Mouse (Mus musculus) right cerebral cortex, postnatal 4 days (tissue): ENCODE results near the gene Bpifa2.
"Not testable (repeated sequence)": the region's sequence is repeated elsewhere in the genome, so short reads cannot be mapped to it uniquely, and the experiment has no call there.

Experiments
- DNase-seq: peaks from one replicate; pipeline ENCODE4 v3.0.0-alpha.2; 2022

Bpifa2 gene

DNA sequence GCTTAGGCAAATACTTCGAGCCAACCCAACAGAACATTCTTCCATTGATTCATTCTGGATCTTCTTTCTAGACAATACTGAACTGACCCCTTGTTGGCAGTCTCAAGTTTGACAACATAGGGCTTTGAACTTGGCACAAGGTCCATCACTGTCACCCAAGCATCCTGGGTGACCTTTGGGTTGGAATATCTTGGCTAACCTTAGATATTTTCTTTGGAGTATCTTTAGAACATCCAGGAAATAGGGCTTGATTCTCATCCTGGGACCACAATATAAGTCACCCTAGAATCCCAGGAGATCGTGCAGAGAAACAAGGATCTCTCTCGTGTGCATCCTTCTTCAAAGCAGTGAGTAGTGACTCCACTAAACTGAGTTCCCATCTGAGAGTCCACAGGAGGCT is at the start of gene Bpifa2:
Gene Bpifa2, plus strand, starts transcription at position 301 of the 400 bp plus-strand sequence.
- DNase-seq, result no peak

DNA sequence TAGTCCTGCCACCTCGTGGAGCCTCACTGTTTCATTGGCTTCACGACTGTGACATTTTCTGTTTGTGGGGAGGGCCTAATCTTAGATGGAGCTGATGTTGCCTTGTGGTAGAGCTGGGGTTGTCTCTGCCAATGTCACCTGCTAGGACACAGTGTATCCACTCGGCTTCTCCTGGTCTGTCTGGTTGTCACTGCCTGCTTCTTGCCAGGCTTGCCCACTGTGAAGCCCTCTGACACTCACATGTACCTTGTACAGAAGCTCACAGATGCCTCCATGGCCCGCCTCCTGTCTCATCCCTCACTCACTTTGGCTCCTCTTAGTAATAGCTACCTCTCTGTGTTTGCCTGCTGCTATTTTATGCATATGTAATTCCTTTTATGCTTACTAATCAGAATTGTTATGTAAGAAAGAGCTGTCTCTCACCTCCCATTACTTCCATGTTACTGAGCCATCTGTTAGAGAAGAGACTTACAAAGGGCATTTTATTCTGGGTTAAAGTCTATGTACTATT is 45.2 kb upstream of the Bpifa2 start:
- DNase-seq, result no peak

DNA sequence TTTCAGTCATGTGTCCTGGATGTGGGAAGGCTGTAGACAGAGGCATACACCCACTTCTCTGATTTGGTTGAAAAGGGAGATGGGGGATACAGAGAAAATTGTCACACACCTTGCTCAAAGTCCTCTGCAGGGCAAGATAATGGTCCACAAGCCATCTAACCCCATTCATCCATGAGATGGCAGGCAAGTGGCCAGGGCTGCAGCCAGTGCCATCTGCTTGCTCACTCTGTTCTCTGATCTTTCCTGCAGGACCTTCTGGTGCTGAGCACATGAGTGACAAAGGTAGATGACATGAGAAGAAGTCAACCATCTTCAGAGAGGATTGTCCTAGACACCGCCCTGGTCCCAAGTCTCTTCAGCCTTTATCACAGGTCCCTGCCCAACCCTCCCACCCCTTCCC is 44.7 kb upstream of the Bpifa2 start:
- no peak for DNase-seq

DNA sequence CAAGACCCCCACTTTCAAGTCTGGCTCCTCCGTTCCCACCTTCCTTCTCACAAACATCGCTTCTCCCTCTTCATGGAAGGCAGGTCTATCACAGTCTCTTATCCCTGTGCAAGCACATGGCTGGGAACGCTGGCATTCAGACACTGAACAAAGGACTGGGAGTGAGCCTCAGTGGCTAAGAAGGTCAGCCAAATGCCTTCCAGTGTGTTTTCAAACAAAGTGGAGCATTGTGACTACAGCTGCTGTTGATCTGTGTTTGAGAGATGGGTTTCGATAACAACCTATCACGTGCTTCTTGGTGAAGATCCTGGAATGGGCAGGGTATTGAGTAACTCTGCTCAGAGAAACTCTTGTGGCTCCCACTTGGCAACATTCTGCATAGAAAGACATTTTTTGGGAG is 37.8 kb upstream of the Bpifa2 start:
- no peak for DNase-seq

DNA sequence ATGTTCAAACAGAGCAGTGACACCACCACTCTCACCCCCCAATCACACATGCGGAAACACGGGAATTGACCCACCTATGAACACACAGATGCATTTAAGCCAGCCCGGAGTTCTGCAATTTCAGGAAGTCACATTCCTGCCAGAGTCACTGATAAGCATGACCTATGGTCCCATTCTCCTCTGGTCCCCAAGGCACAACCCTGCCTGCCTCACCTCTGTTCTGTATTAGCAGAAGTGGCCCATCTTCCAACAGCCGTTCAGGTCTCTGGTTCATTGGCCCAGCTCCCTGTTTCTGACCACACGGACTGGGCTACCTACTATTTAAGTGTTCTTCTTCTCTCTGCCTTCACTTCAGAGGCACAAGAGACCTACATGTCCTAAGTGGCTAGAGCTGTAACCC is 33.5 kb upstream of the Bpifa2 start, which contains the start of gene Bpifa6:
Gene Bpifa6, plus strand, starts transcription at position 364 of the 400 bp plus-strand sequence.
- DNase-seq, result no peak

DNA sequence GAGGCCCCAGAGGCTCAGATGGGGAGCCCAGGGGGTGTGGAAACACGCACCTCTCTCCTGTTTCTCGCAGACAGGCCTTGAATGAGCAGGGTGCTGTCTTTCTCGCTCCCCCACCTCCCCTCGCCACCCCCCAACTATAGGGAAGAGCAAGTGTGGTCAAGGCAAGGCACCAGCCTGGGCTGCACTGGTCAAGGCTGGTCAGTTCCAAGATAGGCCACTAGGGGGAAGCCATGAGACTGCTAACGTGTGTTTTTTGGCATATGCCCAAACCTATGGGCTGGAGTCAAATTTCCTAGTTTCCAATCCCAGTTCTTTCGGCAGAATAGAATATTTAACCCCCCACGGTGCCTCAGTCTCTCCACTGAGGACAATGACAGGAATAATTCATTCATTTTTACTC is 12.3 kb upstream of the Bpifa2 start:
- peak; percentile 74 for DNase-seq

DNA sequence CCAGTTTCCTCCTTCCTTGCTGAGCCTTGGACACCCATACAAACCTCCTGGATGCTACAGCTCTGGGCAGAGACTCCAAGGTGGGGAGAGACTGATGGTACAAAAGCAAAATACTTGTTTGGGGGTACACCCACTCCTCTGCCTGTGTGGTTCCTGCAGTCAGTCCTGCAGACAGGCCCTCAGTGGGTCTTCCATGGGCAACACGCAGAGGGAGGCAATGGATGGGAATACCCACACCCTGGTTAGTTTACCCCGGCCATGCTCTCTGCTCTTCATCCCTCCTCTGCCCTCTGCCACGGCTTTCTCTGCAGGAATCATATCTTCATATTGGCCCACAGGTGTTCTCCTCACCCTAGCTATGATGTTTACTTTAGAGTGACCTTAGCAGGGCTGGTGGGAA is 7.6 kb upstream of the Bpifa2 start:
- DNase-seq, result no peak

DNA sequence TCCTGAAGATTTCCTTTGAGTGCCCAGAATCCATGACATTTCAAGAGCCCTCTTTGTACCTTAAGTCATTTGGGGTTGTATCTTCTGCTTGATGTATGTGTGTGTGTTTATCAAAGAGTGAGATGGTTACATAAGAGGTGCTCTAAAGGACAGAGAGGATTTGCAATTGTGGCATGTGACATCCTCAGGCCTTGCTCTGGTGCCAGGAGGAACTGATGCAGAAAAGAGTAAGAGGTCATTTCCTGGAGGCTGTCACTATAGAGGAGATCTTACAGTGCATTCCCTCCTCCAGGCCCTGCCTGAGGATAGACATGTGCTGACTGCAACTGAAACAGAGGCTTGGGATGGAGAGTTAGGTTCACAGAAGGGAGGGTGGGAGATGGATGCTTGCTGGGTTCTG is 7.0 kb upstream of the Bpifa2 start:
- DNase-seq, result no peak

DNA sequence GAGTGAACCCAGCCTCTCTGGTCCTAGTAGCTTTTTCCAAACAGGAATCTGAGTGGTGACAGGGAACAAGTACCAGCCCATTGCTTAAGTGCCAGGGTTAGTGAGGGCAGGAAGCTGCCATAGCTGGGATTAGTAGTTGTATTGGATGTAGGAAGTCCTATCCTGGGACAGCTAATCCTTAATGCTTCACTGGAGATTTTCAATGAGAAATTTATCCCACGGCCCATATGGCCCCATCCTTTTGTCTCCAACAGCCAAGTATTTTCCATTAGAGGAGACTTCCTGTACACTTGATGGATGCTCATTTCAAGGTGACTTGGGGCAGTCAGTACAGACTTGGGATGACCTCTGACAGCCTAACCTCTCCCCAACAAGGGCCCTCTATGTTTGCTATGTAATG is 3.6 kb upstream of the Bpifa2 start:
- no peak for DNase-seq

DNA sequence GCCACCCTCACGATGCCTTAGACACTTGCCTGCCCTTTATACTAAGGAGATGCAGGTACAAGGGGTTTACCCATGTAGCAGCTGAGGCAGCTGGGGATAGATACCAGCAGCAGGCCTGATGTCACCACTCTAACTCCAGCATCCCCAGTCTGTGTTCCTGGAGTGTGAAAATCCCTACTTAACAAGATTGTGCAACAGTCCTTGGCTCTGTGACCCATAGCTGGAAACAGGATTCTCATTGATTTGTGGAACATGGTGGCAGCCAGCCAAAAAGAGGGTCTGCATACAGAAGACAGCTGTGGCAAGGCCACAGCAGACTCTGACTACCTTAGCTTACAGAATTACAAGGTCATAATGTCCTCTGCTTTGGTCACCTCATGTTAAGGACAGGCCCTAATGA is 3.0 kb upstream of the Bpifa2 start:
- DNase-seq, result no peak

DNA sequence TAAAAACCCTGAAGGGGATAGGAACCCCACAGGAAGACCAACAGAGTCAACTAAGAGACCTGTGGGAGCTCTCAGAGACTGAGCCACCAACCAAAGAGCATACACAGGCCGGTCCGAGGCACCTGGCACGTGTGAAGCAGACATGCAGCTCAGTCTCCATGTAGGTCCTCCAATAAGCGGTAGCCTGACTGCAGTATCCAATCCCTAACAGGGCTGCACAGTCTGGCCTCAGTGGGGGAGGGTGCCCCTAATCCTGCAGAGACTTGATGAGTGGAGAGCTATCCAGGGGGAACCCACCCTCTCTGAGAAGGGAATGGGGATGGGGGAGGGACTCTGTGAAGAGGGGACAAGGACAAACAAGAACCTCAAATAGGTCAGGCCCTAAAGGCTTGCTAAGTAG is 2.3 kb upstream of the Bpifa2 start:
- no peak for DNase-seq

DNA sequence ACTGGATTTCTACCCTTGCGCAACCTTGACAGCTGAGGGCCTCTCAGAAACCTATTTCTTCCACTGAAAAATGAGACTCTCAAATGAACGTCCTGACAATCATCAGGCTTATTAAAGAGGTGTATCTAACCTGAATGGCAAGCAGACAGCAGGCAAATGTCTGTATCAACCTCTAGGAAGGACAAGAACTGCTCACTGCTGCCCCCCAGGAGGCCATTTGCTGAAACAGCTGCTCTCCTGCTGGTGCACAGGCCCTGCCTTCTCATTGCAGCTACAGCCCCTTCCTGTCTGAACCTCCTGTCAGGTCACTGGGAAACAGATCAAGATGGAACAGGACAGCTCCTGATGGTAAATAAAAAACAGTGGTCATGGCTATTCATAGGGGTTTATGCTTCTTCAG is 1.7 kb upstream of the Bpifa2 start:
- DNase-seq, result peak; percentile 10

DNA sequence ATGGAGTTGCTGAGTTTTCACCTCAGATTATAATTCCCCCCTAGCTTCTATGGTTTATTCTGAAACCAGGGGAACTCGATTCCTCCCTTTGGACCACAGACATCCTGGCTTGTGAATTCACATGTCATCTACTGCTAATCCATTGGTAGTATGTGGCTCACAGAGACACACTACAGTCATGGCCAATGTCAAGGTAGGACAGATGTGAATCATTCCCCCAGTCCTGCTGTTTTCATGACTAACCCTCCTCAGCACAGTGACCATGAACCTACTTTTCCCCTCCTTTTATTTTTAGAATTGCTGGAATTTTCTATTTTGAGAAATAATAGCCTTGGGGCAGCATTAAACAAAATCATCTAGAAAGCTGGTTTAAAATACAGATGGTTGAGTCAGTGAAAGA is 684 bp upstream of the Bpifa2 start:
- no peak for DNase-seq

DNA sequence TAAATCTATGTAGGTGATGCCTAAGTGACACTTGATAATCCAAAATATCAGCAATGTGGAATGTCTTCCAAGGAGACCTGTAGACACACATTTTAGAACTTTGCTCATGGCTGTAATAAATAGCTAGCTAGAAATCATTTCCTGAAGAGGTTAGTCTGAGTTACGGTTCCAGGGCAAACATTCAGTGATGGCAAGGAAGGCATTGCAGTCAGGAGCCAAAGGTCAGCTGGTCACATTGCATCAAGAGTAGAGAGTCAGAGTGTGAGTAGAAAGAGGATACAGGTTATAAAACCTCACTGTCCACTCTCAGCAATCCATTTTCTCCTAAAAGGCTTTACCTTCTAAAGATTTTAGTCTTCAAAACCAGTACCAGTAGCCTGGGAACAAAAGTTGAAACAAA is 9.9 kb downstream of the Bpifa2 start:
- DNase-seq, result no peak

DNA sequence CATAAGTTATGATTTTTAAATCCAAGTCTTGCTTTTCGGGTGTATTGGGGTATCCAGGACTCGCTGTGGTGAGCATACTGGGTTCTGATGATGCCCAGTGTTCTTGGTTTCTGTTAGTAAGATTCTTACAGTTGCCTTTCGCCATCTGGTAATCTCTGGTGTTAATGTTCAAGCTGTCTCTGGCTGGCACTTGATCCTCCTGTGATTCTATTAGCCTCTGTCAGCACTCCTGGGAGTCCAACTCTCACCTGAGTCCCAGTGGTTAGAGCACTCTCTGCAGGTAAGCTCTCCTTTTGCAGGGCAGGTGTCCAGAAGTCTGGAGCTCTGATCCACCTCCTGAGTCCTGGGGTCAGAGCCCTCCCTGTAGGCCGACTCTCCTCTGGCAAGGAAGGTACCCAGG is 16.6 kb downstream of the Bpifa2 start:
- DNase-seq, result not testable (repeated sequence)

DNA sequence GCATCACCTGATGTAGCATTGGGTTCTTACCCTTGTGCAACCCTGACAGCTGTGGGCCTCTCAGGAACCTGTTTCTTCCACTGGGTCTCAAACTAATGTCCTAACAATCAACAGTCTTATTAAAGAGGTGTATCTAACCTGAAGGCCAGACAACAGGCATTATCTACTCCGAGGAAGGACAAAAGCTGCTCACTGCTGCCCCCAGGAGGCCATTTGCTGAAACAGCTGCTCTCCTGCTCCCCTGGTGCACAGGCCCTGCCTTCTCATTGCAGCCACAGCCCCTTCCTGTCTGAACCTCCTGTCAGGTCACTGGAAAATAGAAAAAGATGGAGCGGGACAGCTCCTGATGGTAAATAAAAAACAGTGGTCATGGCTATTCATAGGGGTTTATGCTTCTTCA is 30.9 kb downstream of the Bpifa2 start:
- peak; percentile 11 for DNase-seq

DNA sequence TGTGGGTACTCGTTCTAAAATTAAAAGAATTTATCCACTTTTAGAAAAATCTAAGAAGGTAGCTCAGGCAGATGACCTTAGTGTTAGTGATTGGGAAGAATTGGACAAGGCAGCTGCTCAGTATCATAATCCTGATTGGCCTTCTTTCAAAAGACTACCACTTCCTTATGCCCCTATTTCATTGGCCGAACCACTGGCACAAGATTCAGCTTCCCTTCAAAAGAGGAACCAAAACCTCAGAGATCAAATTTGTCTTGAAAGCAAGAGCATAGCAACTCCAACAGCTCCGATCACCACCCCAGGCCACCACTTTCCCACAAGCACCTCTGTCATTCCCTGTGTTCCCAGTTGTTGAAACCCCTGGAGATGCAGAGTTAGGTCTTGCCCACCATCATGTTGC is 36.7 kb downstream of the Bpifa2 start:
- no peak for DNase-seq

DNA sequence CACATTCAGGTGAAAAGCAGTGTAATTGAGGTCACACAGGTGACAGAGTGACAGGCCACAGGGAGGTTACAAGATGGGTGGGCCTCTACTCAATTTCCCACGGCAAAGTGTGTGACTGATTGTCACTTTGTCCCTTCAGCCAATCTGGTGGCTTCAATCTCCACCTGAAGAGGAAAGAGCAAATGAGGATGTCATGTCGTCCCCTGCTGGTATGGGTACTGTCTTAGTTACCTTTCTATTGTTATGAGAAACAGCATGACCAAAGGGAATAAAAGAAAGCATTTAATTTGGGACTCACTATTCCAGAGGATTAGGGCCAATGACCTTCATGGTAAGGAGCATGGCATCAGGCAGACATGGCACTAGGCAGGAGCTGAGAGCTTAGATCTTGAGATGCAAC is 50.6 kb downstream of the Bpifa2 start:
- no peak for DNase-seq
